Mouse (Mus musculus): Measurements from ENCODE around the gene Edil3. TPM values are rescaled to one million over a fixed set of nuclear protein-coding genes. Genes with fewer than 3 reads are reported as not detected.

The Edil3 gene
- polyA plus RNA-seq, 1 experiment from 2014 or later = 5.1 TPM

DNA sequence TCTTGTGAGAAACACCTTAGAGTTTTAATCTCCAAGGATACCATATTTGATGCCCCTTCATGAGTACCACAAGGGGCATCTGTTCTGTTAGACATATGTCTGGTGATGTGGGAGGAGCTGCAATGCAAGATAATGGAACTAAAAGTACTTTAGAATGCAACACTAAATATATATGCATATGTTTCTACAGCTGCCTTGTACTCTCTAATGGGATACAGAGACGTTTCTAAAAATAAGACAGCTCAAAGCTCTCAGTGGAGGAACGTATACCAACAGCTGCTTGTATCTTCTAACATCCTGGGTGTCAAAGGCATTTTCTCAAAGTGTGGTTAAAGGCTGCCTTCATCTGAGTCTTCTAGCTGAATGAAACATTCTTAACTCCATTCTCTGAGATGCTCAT is 378.0 kb downstream of the Edil3 start:
- no peak for ATAC-seq (ENCODE audit: insufficient number of reproducible peaks, low FRiP score, low TSS enrichment, low read depth)
- no peak overlapping the region for H3K9ac ChIP-seq (ENCODE audit: low read length)
- 74% methylated on average over 2 of the region's 2 CpGs for WGBS
- H3K27me3 ChIP-seq (ENCODE audit: control insufficient read depth, insufficient read depth, low read length) = no peaks in the 10 kb centered on the region
- no peak overlapping the region for H3K27ac ChIP-seq (replicated peaks; ENCODE audit: low read depth, low read length)
- no peaks in the 10 kb centered on the region for H3K4me1 ChIP-seq (ENCODE audit: control insufficient read depth, insufficient read depth, low read length)
- H3K4me2 ChIP-seq (ENCODE audit: low read depth, severe bottlenecking) = no peak overlapping the region
- no peak overlapping the region for H3K4me3 ChIP-seq (ENCODE audit: low read depth, low read length)
- H3K9me3 ChIP-seq (ENCODE audit: control insufficient read depth, low read length) = no peaks in the 10 kb centered on the region
- no peaks in the 10 kb centered on the region for H3K36me3 ChIP-seq (ENCODE audit: control insufficient read depth, insufficient read depth, low read length)
- no peak for DNase-seq (ENCODE audit: low spot score)

DNA sequence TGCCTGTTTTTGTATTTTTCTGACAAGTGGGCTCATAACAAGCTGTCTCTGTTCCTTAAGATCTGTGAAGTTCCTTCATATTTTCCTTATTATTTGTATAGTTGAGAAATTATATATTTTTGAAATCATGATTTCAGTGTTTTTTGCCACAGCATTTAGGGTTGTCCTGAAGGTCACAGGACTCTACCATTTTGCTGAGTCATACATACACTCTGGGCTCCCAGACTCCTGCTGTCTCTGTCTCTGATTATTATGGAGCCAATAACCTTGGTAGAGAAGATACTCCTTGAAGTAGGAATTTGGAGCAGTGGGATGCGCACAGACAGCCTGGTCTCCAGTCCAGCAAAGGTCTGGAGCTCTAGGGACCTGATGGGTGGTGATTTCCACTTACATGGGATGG is 416.8 kb downstream of the Edil3 start:
- H3K27ac ChIP-seq (replicated peaks; ENCODE audit: low read depth, low read length) = no peak overlapping the region

GRCm38 (mm10) chr13:89253990-89254642 is 432.8 kb downstream of the Edil3 start:
- Histone ChIP-seq H3K36me3 (ENCODE audit: control insufficient read depth, insufficient read depth, low read length) (no peaks in the 10 kb centered on the region), H3K4me3 (ENCODE audit: low read depth, low read length) (no peak overlapping the region), H3K27ac (replicated peaks; ENCODE audit: low read depth, low read length) (no peak overlapping the region), H3K4me2 (ENCODE audit: low read depth, severe bottlenecking) (no peak overlapping the region), H3K4me1 (ENCODE audit: control insufficient read depth, insufficient read depth, low read length) (no peaks in the 10 kb centered on the region), H3K9ac (ENCODE audit: low read length) (no peak overlapping the region), H3K27me3 (ENCODE audit: control insufficient read depth, insufficient read depth, low read length) (no peaks in the 10 kb centered on the region), H3K9me3 (ENCODE audit: control insufficient read depth, low read length) (no peaks in the 10 kb centered on the region)
- DNase-seq (ENCODE audit: low spot score) (no peak), ATAC-seq (ENCODE audit: insufficient number of reproducible peaks, low FRiP score, low TSS enrichment, low read depth) (no peak)
- 70% methylated on average over 4 of the region's 4 CpGs for WGBS

More for the DNA sequence above, 416.8 kb downstream of the Edil3 start:
- H3K4me3 ChIP-seq (ENCODE audit: low read depth, low read length) = no peak overlapping the region
- no peaks in the 10 kb centered on the region for H3K4me1 ChIP-seq (ENCODE audit: control insufficient read depth, insufficient read depth, low read length)
- no peak overlapping the region for H3K4me2 ChIP-seq (ENCODE audit: low read depth, severe bottlenecking)
- ATAC-seq (ENCODE audit: insufficient number of reproducible peaks, low FRiP score, low TSS enrichment, low read depth) (no peak), DNase-seq (ENCODE audit: low spot score) (no peak)
- H3K9ac ChIP-seq (ENCODE audit: low read length) = no peak overlapping the region
- H3K36me3 ChIP-seq (ENCODE audit: control insufficient read depth, insufficient read depth, low read length) = no peaks in the 10 kb centered on the region
- H3K9me3 ChIP-seq (ENCODE audit: control insufficient read depth, low read length) = no peaks in the 10 kb centered on the region
- 95% methylated on average over 1 of the region's 1 CpGs for WGBS
- H3K27me3 ChIP-seq (ENCODE audit: control insufficient read depth, insufficient read depth, low read length) = no peaks in the 10 kb centered on the region

- no peaks in the 10 kb centered on the region for H3K27me3 ChIP-seq (ENCODE audit: control insufficient read depth, insufficient read depth, low read length)
- DNase-seq (ENCODE audit: low spot score) = no peak
- WGBS = 76% methylated on average over 1 of the region's 1 CpGs
These were observed 435.6 kb downstream of the Edil3 start for GRCm38 (mm10) chr13:89256906-89257305.

GRCm38 (mm10) chr13:89286696-89287305 is 465.5 kb downstream of the Edil3 start:
- Histone ChIP-seq H3K27ac (replicated peaks; ENCODE audit: low read depth, low read length) (no peak overlapping the region), H3K27me3 (ENCODE audit: control insufficient read depth, insufficient read depth, low read length) (no peaks in the 10 kb centered on the region), H3K9ac (ENCODE audit: low read length) (no peak overlapping the region), H3K4me1 (ENCODE audit: control insufficient read depth, insufficient read depth, low read length) (no peaks in the 10 kb centered on the region), H3K9me3 (ENCODE audit: control insufficient read depth, low read length) (no peaks in the 10 kb centered on the region), H3K4me2 (ENCODE audit: low read depth, severe bottlenecking) (no peak overlapping the region), H3K4me3 (ENCODE audit: low read depth, low read length) (no peak overlapping the region), H3K36me3 (ENCODE audit: control insufficient read depth, insufficient read depth, low read length) (no peaks in the 10 kb centered on the region)
- ATAC-seq (ENCODE audit: insufficient number of reproducible peaks, low FRiP score, low TSS enrichment, low read depth) (no peak), DNase-seq (ENCODE audit: low spot score) (no peak)
- WGBS = 74% methylated on average over 5 of the region's 5 CpGs

More at GRCm38 (mm10) chr13:89256906-89257305, 435.6 kb downstream of the Edil3 start:
- Histone ChIP-seq H3K36me3 (ENCODE audit: control insufficient read depth, insufficient read depth, low read length) (no peaks in the 10 kb centered on the region), H3K9me3 (ENCODE audit: control insufficient read depth, low read length) (no peaks in the 10 kb centered on the region), H3K27ac (replicated peaks; ENCODE audit: low read depth, low read length) (no peak overlapping the region), H3K4me1 (ENCODE audit: control insufficient read depth, insufficient read depth, low read length) (no peaks in the 10 kb centered on the region), H3K4me2 (ENCODE audit: low read depth, severe bottlenecking) (no peak overlapping the region), H3K9ac (ENCODE audit: low read length) (no peak overlapping the region), H3K4me3 (ENCODE audit: low read depth, low read length) (no peak overlapping the region)
- no peak for ATAC-seq (ENCODE audit: insufficient number of reproducible peaks, low FRiP score, low TSS enrichment, low read depth)

DNA sequence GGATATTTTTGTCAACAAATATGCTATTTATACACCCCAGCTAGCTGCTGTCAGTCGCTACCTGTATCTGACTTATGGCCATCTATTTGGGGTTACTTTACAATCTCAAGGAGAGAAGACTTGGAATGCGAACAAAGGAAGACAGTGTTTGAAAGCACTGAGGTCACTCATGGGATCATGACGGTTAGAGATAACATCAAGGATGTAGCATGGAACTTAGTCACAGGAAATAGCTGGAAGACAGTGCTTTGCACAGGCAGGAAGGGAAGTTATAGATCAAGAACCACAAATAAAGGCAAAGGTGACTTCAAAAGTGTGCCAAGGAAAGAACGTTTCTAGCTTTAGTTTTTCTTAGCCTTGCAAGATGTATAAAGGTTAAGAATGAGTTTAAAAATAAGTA is 466.9 kb downstream of the Edil3 start:
- Histone ChIP-seq H3K27me3 (ENCODE audit: control insufficient read depth, insufficient read depth, low read length) (no peaks in the 10 kb centered on the region), H3K9me3 (ENCODE audit: control insufficient read depth, low read length) (no peaks in the 10 kb centered on the region), H3K27ac (replicated peaks; ENCODE audit: low read depth, low read length) (no peak overlapping the region), H3K4me3 (ENCODE audit: low read depth, low read length) (no peak overlapping the region), H3K36me3 (ENCODE audit: control insufficient read depth, insufficient read depth, low read length) (no peaks in the 10 kb centered on the region), H3K4me2 (ENCODE audit: low read depth, severe bottlenecking) (no peak overlapping the region), H3K9ac (ENCODE audit: low read length) (no peak overlapping the region), H3K4me1 (ENCODE audit: control insufficient read depth, insufficient read depth, low read length) (no peaks in the 10 kb centered on the region)
- WGBS = 68% methylated on average over 4 of the region's 4 CpGs
- ATAC-seq (ENCODE audit: insufficient number of reproducible peaks, low FRiP score, low TSS enrichment, low read depth) (no peak), DNase-seq (ENCODE audit: low spot score) (no peak)

GRCm38 (mm10) chr13:89321155-89321554 is 499.9 kb downstream of the Edil3 start:
- DNase-seq (ENCODE audit: low spot score) = no peak
- no peak overlapping the region for H3K4me3 ChIP-seq (ENCODE audit: low read depth, low read length)
- H3K27me3 ChIP-seq (ENCODE audit: control insufficient read depth, insufficient read depth, low read length) = no peaks in the 10 kb centered on the region
- no peak overlapping the region for H3K27ac ChIP-seq (replicated peaks; ENCODE audit: low read depth, low read length)
- H3K4me2 ChIP-seq (ENCODE audit: low read depth, severe bottlenecking) = no peak overlapping the region
- H3K9ac ChIP-seq (ENCODE audit: low read length) = no peak overlapping the region
- no peaks in the 10 kb centered on the region for H3K36me3 ChIP-seq (ENCODE audit: control insufficient read depth, insufficient read depth, low read length)
- 85% methylated on average over 1 of the region's 1 CpGs for WGBS
- no peaks in the 10 kb centered on the region for H3K4me1 ChIP-seq (ENCODE audit: control insufficient read depth, insufficient read depth, low read length)
- no peaks in the 10 kb centered on the region for H3K9me3 ChIP-seq (ENCODE audit: control insufficient read depth, low read length)
- ATAC-seq (ENCODE audit: insufficient number of reproducible peaks, low FRiP score, low TSS enrichment, low read depth) = no peak

GRCm38 (mm10) chr13:89324282-89324681 is 503.0 kb downstream of the Edil3 start:
- Histone ChIP-seq H3K4me3 (ENCODE audit: low read depth, low read length) (no peak overlapping the region), H3K4me2 (ENCODE audit: low read depth, severe bottlenecking) (no peak overlapping the region), H3K9me3 (ENCODE audit: control insufficient read depth, low read length) (no peaks in the 10 kb centered on the region), H3K36me3 (ENCODE audit: control insufficient read depth, insufficient read depth, low read length) (no peaks in the 10 kb centered on the region), H3K27me3 (ENCODE audit: control insufficient read depth, insufficient read depth, low read length) (no peaks in the 10 kb centered on the region), H3K27ac (replicated peaks; ENCODE audit: low read depth, low read length) (no peak overlapping the region), H3K9ac (ENCODE audit: low read length) (no peak overlapping the region), H3K4me1 (ENCODE audit: control insufficient read depth, insufficient read depth, low read length) (no peaks in the 10 kb centered on the region)
- DNase-seq (ENCODE audit: low spot score) = no peak
- no peak for ATAC-seq (ENCODE audit: insufficient number of reproducible peaks, low FRiP score, low TSS enrichment, low read depth)
- WGBS = 80% methylated on average over 2 of the region's 2 CpGs

Data from limb, embryonic 11.5 days (tissue).